Mouse (Mus musculus) MEL (cell line): Measurements from ENCODE around the gene Kctd13. TPM values are rescaled to one million over a fixed set of nuclear protein-coding genes. Genes with fewer than 3 reads are reported as not detected.

ENCODE experiments used
- DNase-seq: peaks from one replicate; pipeline ENCODE4 v3.0.0; 2011; ENCODE audit warnings: low read depth, low spot score
- H3K27ac ChIP-seq: 2 replicates; pipeline ENCODE4 v1.5.1; 2012; ENCODE audit warnings: low read depth, mild to moderate bottlenecking, control low read depth, low read length, moderate library complexity; ENCODE audit not compliant: control insufficient read depth
- H3K27me3 ChIP-seq, 2 experiments: fragments of 150-350 bp in 1 of 2; sonication (generic) in 1 of 2; 2 replicates each; pipeline ENCODE4 v1.6.1; 2012; ENCODE audit warnings: low read length in 2 of 2, mild to moderate bottlenecking in 2 of 2, improper control_type of control experiment in 1 of 2, moderate library complexity in 1 of 2; ENCODE audit not compliant: insufficient read depth in 2 of 2, control insufficient read depth in 1 of 2
- H3K36me3 ChIP-seq, 2 experiments: 2 replicates each; pipeline ENCODE4 v1.6.1; 2012 to 2014; ENCODE audit warnings: low read length in 2 of 2, improper control_type of control experiment in 1 of 2, inconsistent platforms in 1 of 2, mild to moderate bottlenecking in 1 of 2; ENCODE audit not compliant: insufficient read depth in 2 of 2, control insufficient read depth in 1 of 2
- H3K4me1 ChIP-seq, 2 experiments: fragments of 150-350 bp in 1 of 2; sonication (generic) in 1 of 2; 2 replicates each; pipeline ENCODE4 v1.6.1; 2012; ENCODE audit warnings: low read length in 2 of 2, improper control_type of control experiment in 1 of 2, mild to moderate bottlenecking in 1 of 2; ENCODE audit not compliant: insufficient read depth in 2 of 2, control insufficient read depth in 1 of 2
- H3K4me3 ChIP-seq, 2 experiments: fragments of 150-350 bp in 1 of 2; sonication (generic) in 1 of 2; 2 replicates each; pipeline ENCODE4 v1.5.1; 2012; ENCODE audit warnings: low read depth in 2 of 2, low read length in 2 of 2, mild to moderate bottlenecking in 2 of 2, moderate library complexity in 2 of 2, control low read depth in 1 of 2, improper control_type of control experiment in 1 of 2; ENCODE audit not compliant: control insufficient read depth in 1 of 2, insufficient read depth in 1 of 2
- H3K79me2 ChIP-seq: 2 replicates; pipeline ENCODE4 v1.6.1; 2012; ENCODE audit warnings: mild to moderate bottlenecking, low read length, moderate library complexity; ENCODE audit not compliant: control insufficient read depth, poor library complexity, insufficient read depth
- H3K9ac ChIP-seq: 2 replicates; pipeline ENCODE4 v1.6.1; 2012; ENCODE audit warnings: low read depth, mild to moderate bottlenecking, control low read depth, low read length, moderate library complexity; ENCODE audit not compliant: control insufficient read depth, poor library complexity, severe bottlenecking
- H3K9me3 ChIP-seq: fragments of 150-350 bp; sonication (generic); replicated peaks from 2 replicates; pipeline ENCODE4 v1.6.1; 2012; ENCODE audit warnings: mild to moderate bottlenecking, low read length, improper control_type of control experiment, moderate library complexity; ENCODE audit not compliant: insufficient read depth
- CTCF ChIP-seq, 3 experiments: IDR thresholded peaks in 2 of 3; conservative IDR thresholded peaks in 1 of 3; 2 replicates each; pipeline ENCODE4 v1.5.1; 2011 to 2012; ENCODE audit warnings: low read length in 3 of 3, low read depth in 2 of 3, mild to moderate bottlenecking in 2 of 3, improper control_type of control experiment in 1 of 3, inconsistent platforms in 1 of 3, mixed read lengths in 1 of 3, moderate library complexity in 1 of 3; ENCODE audit not compliant: control insufficient read depth in 1 of 3, insufficient read depth in 1 of 3, poor library complexity in 1 of 3, severe bottlenecking in 1 of 3
- E2F4 ChIP-seq: IDR thresholded peaks from 2 replicates; pipeline ENCODE4 v1.6.1; 2011; ENCODE audit warnings: low read depth, low read length, improper control_type of control experiment, borderline replicate concordance
- ELF1 ChIP-seq: IDR thresholded peaks from 2 replicates; pipeline ENCODE4 v1.6.1; 2014; ENCODE audit warnings: low read depth, mild to moderate bottlenecking, inconsistent platforms, low read length, improper control_type of control experiment, moderate library complexity
- ETS1 ChIP-seq: IDR thresholded peaks from 2 replicates; pipeline ENCODE4 v1.6.1; 2012; ENCODE audit warnings: low read depth, mild to moderate bottlenecking, inconsistent platforms, low read length, improper control_type of control experiment, moderate library complexity
- GABPA ChIP-seq: IDR thresholded peaks from 2 replicates; pipeline ENCODE4 v1.6.1; 2012; ENCODE audit warnings: low read depth, mild to moderate bottlenecking, inconsistent platforms, low read length, improper control_type of control experiment, moderate library complexity
- HCFC1 ChIP-seq: IDR thresholded peaks from 2 replicates; pipeline ENCODE4 v1.6.1; 2012; ENCODE audit warnings: low read depth, mild to moderate bottlenecking, inconsistent platforms, low read length, improper control_type of control experiment, moderate library complexity
- KAT2A ChIP-seq: conservative IDR thresholded peaks from 2 replicates; pipeline ENCODE4 v1.6.1; 2012; ENCODE audit warnings: low read depth, low read length, improper control_type of control experiment, inconsistent platforms
- MAFK ChIP-seq: IDR thresholded peaks from 2 replicates; pipeline ENCODE4 v1.6.1; 2011; ENCODE audit warnings: low read depth, mild to moderate bottlenecking, low read length, improper control_type of control experiment, borderline replicate concordance
- MAZ ChIP-seq: IDR thresholded peaks from 2 replicates; pipeline ENCODE4 v1.6.1; 2012; ENCODE audit warnings: low read depth, mild to moderate bottlenecking, inconsistent platforms, low read length, improper control_type of control experiment
- MEF2A ChIP-seq: IDR thresholded peaks from 2 replicates; pipeline ENCODE4 v1.6.1; 2014; ENCODE audit warnings: low read depth, mild to moderate bottlenecking, inconsistent platforms, low read length, improper control_type of control experiment; ENCODE audit not compliant: poor library complexity, insufficient replicate concordance, severe bottlenecking; ENCODE audit errors: extremely low read depth
- MXI1 ChIP-seq: IDR thresholded peaks from 2 replicates; pipeline ENCODE4 v1.6.1; 2011; ENCODE audit warnings: mild to moderate bottlenecking, low read depth, low read length, improper control_type of control experiment
- MYC ChIP-seq: IDR thresholded peaks from 2 replicates; pipeline ENCODE4 v1.6.1; 2011; ENCODE audit warnings: low read depth, mild to moderate bottlenecking, low read length, improper control_type of control experiment, moderate library complexity
- NELFE ChIP-seq: IDR thresholded peaks from 2 replicates; pipeline ENCODE4 v1.6.1; 2011; ENCODE audit warnings: low read depth, low read length, improper control_type of control experiment
- NRF1 ChIP-seq: IDR thresholded peaks from 2 replicates; pipeline ENCODE4 v1.6.1; 2014; ENCODE audit warnings: low read depth, mild to moderate bottlenecking, inconsistent platforms, low read length, improper control_type of control experiment, moderate library complexity; ENCODE audit not compliant: poor library complexity, insufficient read depth, severe bottlenecking
- POLR2A ChIP-seq, 2 experiments: IDR thresholded peaks; 2 replicates each; pipeline ENCODE4 v1.6.1; 2011 to 2012; ENCODE audit warnings: low read length in 2 of 2, mild to moderate bottlenecking in 2 of 2, control low read depth in 1 of 2, improper control_type of control experiment in 1 of 2, low read depth in 1 of 2, moderate library complexity in 1 of 2; ENCODE audit not compliant: control insufficient read depth in 1 of 2, insufficient read depth in 1 of 2, poor library complexity in 1 of 2
- POLR2AphosphoS2 ChIP-seq: IDR thresholded peaks from 2 replicates; pipeline ENCODE4 v1.6.1; 2011; ENCODE audit warnings: low read length, improper control_type of control experiment
- POLR2AphosphoS5 ChIP-seq: IDR thresholded peaks from 2 replicates; pipeline ENCODE4 v1.6.1; 2012; ENCODE audit warnings: low read depth, borderline replicate concordance, mild to moderate bottlenecking, inconsistent platforms, low read length, moderate library complexity, mixed read lengths
- RAD21 ChIP-seq: IDR thresholded peaks from 2 replicates; pipeline ENCODE4 v1.6.1; 2011; ENCODE audit warnings: mild to moderate bottlenecking, low read depth, low read length, improper control_type of control experiment
- RCOR1 ChIP-seq: IDR thresholded peaks from 2 replicates; pipeline ENCODE4 v1.6.1; 2012; ENCODE audit warnings: low read depth, mild to moderate bottlenecking, inconsistent platforms, low read length, improper control_type of control experiment
- SIN3A ChIP-seq: IDR thresholded peaks from 2 replicates; pipeline ENCODE4 v1.6.1; 2012; ENCODE audit warnings: low read length, improper control_type of control experiment, inconsistent platforms
- SMC3 ChIP-seq: IDR thresholded peaks from 2 replicates; pipeline ENCODE4 v1.6.1; 2011; ENCODE audit warnings: low read depth, low read length, improper control_type of control experiment
- TAL1 ChIP-seq: IDR thresholded peaks from 2 replicates; pipeline ENCODE4 v1.6.1; 2012; ENCODE audit warnings: mild to moderate bottlenecking, inconsistent platforms, low read length, moderate library complexity, mixed read lengths
- TBP ChIP-seq: IDR thresholded peaks from 2 replicates; pipeline ENCODE4 v1.8.0; 2011; ENCODE audit warnings: low read depth, low read length, improper control_type of control experiment
- TCF12 ChIP-seq: IDR thresholded peaks from 2 replicates; pipeline ENCODE4 v1.6.1; 2014; ENCODE audit warnings: low read depth, mild to moderate bottlenecking, inconsistent platforms, low read length, improper control_type of control experiment, moderate library complexity
- UBTF ChIP-seq: IDR thresholded peaks from 2 replicates; pipeline ENCODE4 v1.6.1; 2012; ENCODE audit warnings: low read depth, mild to moderate bottlenecking, inconsistent platforms, low read length, improper control_type of control experiment, moderate library complexity, borderline replicate concordance; ENCODE audit not compliant: insufficient read depth
- USF1 ChIP-seq: IDR thresholded peaks from 2 replicates; pipeline ENCODE4 v1.6.1; 2014; ENCODE audit warnings: low read depth, mild to moderate bottlenecking, inconsistent platforms, low read length, improper control_type of control experiment, moderate library complexity
- USF2 ChIP-seq, 2 experiments: IDR thresholded peaks; 2 replicates each; pipeline ENCODE4 v1.6.1; 2011 to 2012; ENCODE audit warnings: improper control_type of control experiment in 2 of 2, low read length in 2 of 2, borderline replicate concordance in 1 of 2, inconsistent platforms in 1 of 2, low read depth in 1 of 2, mild to moderate bottlenecking in 1 of 2; ENCODE audit not compliant: insufficient read depth in 1 of 2
- ZC3H11A ChIP-seq: IDR thresholded peaks from 2 replicates; pipeline ENCODE4 v1.6.1; 2012; ENCODE audit warnings: low read depth, mild to moderate bottlenecking, inconsistent platforms, low read length, improper control_type of control experiment
- polyA plus RNA-seq, 2 experiments: library from polyadenylated mRNA; stranded (reverse) in 1 of 2; unstranded in 1 of 2; fragments of >175 nt in 1 of 2; fragments of >200 nt in 1 of 2; gene quantifications; 2 replicates each; pipeline versions ENCODE4 v1.2.1 to v1.2.4; 2012; ENCODE audit warnings: low replicate concordance in 2 of 2, low read depth in 1 of 2; ENCODE audit not compliant: insufficient read length in 2 of 2, insufficient read depth in 1 of 2, missing spikeins in 1 of 2
- total RNA-seq: library from RNA; depleted of rRNA; stranded (reverse); fragments of 300-350 nt; gene quantifications from 2 replicates; pipeline ENCODE4 v1.2.3, GENCODE M21; 2012

Kctd13 gene
- total and polyA plus RNA-seq, 3 experiments, result 17.7 to 26.2 TPM; not detected in 1

DNA sequence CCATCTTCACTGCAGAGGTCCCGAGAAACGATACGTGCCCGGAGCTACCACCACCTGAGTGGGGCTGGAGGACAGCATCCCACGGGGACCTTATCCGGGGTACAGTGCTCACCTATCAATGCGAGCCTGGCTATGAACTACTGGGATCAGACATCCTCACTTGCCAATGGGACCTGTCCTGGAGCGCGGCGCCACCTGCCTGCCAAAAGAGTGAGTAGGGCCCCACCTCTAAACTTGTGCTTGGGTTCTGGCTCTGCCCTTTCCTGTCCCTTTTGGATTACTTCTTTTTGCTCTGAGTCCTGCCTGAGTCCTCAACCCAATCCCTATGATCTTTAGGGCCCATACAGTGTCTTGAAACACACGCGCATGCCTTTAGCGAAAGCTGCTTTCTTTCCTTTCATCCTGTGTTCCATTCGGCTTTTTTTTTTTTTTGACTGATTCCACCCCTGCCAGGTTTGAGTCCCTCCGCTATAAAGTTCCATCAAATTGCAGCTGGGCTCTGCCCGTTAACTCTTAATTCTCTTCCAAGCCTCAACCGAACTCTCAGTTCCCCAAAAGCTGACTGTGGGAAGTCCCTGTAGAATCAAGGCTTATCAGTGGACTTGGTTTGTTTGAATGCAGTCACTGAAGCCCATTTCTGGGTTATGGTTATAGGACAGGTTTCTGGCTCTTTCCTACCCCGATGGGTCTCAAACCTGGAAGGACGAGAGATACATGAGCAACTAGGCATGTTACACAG is 35.0 kb downstream of the Kctd13 start:
- Histone ChIP-seq H3K27ac (no peak overlapping the region), H3K9ac (no peak overlapping the region), H3K4me1 (peaks cover 6 to 9% of the 10 kb centered on the region in 2 experiments), H3K9me3 (no peaks in the 10 kb centered on the region), H3K79me2 (no peaks in the 10 kb centered on the region), H3K36me3 (peaks cover 0 to 9% of the 10 kb centered on the region in 2 experiments; a peak in 2 of 4 replicates), H3K27me3 (no peaks in the 10 kb centered on the region), H3K4me3 (no peak overlapping the region)
- TF ChIP-seq MEF2A, result no peak
- TF ChIP-seq MYC, result no peak
- no peak for TF ChIP-seq MAFK
- no peak for TF ChIP-seq NRF1
- no peak for TF ChIP-seq TCF12
- no peak for TF ChIP-seq HCFC1
- TF ChIP-seq MXI1, result no peak
- no peak for TF ChIP-seq SIN3A
- TF ChIP-seq KAT2A, result no peak
- TF ChIP-seq RCOR1, result no peak
- TF ChIP-seq RAD21, result peak; percentile 66
- TF ChIP-seq POLR2A (IDR thresholded peaks at IDR 0.05; ENCODE audit: control insufficient read depth in 1 of 2, insufficient read depth in 1 of 2, low read depth in 1 of 2, low read length in 2 of 2, poor library complexity in 1 of 2), result no peak
- TF ChIP-seq MAZ, result no peak
- TF ChIP-seq SMC3, result peak; percentile 83
- TF ChIP-seq USF2 (IDR thresholded peaks at IDR 0.05; ENCODE audit: borderline replicate concordance in 1 of 2, insufficient read depth in 1 of 2, low read depth in 1 of 2, low read length in 2 of 2), result no peak
- no peak for TF ChIP-seq TBP
- no peak for TF ChIP-seq NELFE
- no peak for TF ChIP-seq ELF1
- TF ChIP-seq USF1, result no peak
- TF ChIP-seq CTCF (IDR thresholded peaks at IDR 0.05 in 2 of 3, conservative IDR thresholded peaks at IDR 0.05 in 1 of 3; ENCODE audit: control insufficient read depth in 1 of 3, insufficient read depth in 1 of 3, low read depth in 2 of 3, low read length in 3 of 3, poor library complexity in 1 of 3, severe bottlenecking in 1 of 3), result peak; percentile 57 to 91 (median 77)
- no peak for TF ChIP-seq GABPA
- TF ChIP-seq POLR2AphosphoS5, result no peak
- TF ChIP-seq ZC3H11A, result peak; percentile 65
- no peak for TF ChIP-seq E2F4
- TF ChIP-seq POLR2AphosphoS2, result no peak
- no peak for TF ChIP-seq UBTF
- no peak for TF ChIP-seq TAL1
- no peak for TF ChIP-seq ETS1
- peak; percentile 54 for DNase-seq
